Mouse (Mus musculus) limb, embryonic 11.5 days (tissue): ENCODE measurements at regions not wholly inside any gene's neighbourhood (a gene's known extent, or its start where the extent isn't known, plus 50 kb on each side); places are given as distances from the start of the nearest gene placed in this dataset.
A peak's percentile ranks its signal among the peaks of the same experiment; 100 is the strongest.

ENCODE experiments used
- ATAC-seq: fragments of 200-750 bp; cut with Nextera tagmentation; 2 replicates; pipeline ENCODE4 v1.8.0; 2017; ENCODE audit warnings: low read depth; ENCODE audit not compliant: insufficient number of reproducible peaks, low FRiP score, low TSS enrichment
- DNase-seq: peaks from one replicate; pipeline ENCODE4 v3.0.0-alpha.2; 2015; ENCODE audit warnings: low spot score
- H3K27ac ChIP-seq: fragments of 300-500 bp; sonication (generic); replicated peaks from 2 replicates; pipeline ENCODE4 v1.5.1; 2014; ENCODE audit warnings: low read depth, mild to moderate bottlenecking, low read length
- H3K27me3 ChIP-seq: fragments of 300-500 bp; sonication (generic); 2 replicates; pipeline ENCODE4 v1.6.1; 2014; ENCODE audit warnings: mild to moderate bottlenecking, low read length, mixed read lengths; ENCODE audit not compliant: control insufficient read depth, insufficient read depth
- H3K36me3 ChIP-seq: fragments of 300-500 bp; sonication (generic); 2 replicates; pipeline ENCODE4 v1.6.1; 2014; ENCODE audit warnings: mild to moderate bottlenecking, low read length, moderate library complexity, mixed read lengths; ENCODE audit not compliant: control insufficient read depth, insufficient read depth
- H3K4me1 ChIP-seq: fragments of 300-500 bp; sonication (generic); 2 replicates; pipeline ENCODE4 v1.6.1; 2014; ENCODE audit warnings: low read length, mixed read lengths; ENCODE audit not compliant: control insufficient read depth, insufficient read depth
- H3K4me2 ChIP-seq: fragments of 300-500 bp; sonication (generic); 2 replicates; pipeline ENCODE4 v1.6.1; 2014; ENCODE audit warnings: low read depth, mild to moderate bottlenecking, moderate library complexity; ENCODE audit not compliant: severe bottlenecking
- H3K4me3 ChIP-seq: fragments of 300-500 bp; sonication (generic); 2 replicates; pipeline ENCODE4 v1.5.1; 2014; ENCODE audit warnings: low read depth, low read length
- H3K9ac ChIP-seq: fragments of 300-500 bp; sonication (generic); 2 replicates; pipeline ENCODE4 v1.6.1; 2014; ENCODE audit warnings: mild to moderate bottlenecking, low read length
- H3K9me3 ChIP-seq: fragments of 300-500 bp; sonication (generic); 2 replicates; pipeline ENCODE4 v1.6.1; 2016; ENCODE audit warnings: low read length; ENCODE audit not compliant: control insufficient read depth
- WGBS: fragments of 180-500 bp; shearing (Covaris S2); extraction: QIAGEN DNeasy Blood & Tissue Kit; methylation state at CpG from one replicate; pipeline ENCODE4 v1.1.7; 2014; 5-methylcytosine and 5-hydroxymethylcytosine counted together

GRCm38 (mm10) chr9:101407141-101407540, 155.5 kb upstream of the Ppp2r3a start:
- Histone ChIP-seq H3K4me2 (no peak overlapping the region), H3K4me3 (no peak overlapping the region), H3K27me3 (no peaks in the 10 kb centered on the region), H3K9ac (no peak overlapping the region), H3K36me3 (no peaks in the 10 kb centered on the region), H3K9me3 (no peaks in the 10 kb centered on the region), H3K27ac (no peak overlapping the region), H3K4me1 (0 out of 2 replicates have a peak, but pooled peaks cover 3% of the 10 kb centered on the region)
- ATAC-seq, result no peak
- 79% methylated on average over 5 of the region's 5 CpGs for WGBS
- peak; percentile 17 for DNase-seq

GRCm38 (mm10) chr9:101404441-101405081, 153.0 kb upstream of the Ppp2r3a start:
- no peak for ATAC-seq
- no peak overlapping the region for H3K27ac ChIP-seq
- no peak for DNase-seq

GRCm38 (mm10) chr9:101404034-101404433, 152.4 kb upstream of the Ppp2r3a start:
- Histone ChIP-seq H3K4me1 (0 out of 2 replicates have a peak, but pooled peaks cover 3% of the 10 kb centered on the region), H3K27me3 (no peaks in the 10 kb centered on the region), H3K9ac (no peak overlapping the region), H3K9me3 (no peaks in the 10 kb centered on the region), H3K4me2 (no peak overlapping the region), H3K4me3 (no peak overlapping the region), H3K36me3 (no peaks in the 10 kb centered on the region), H3K27ac (no peak overlapping the region)
- 65% methylated on average over 3 of the region's 3 CpGs for WGBS
- no peak for ATAC-seq
- DNase-seq, result no peak

More at GRCm38 (mm10) chr9:101404441-101405081, 153.0 kb upstream of the Ppp2r3a start:
- Histone ChIP-seq H3K4me2 (no peak overlapping the region), H3K9ac (no peak overlapping the region), H3K4me1 (0 out of 2 replicates have a peak, but pooled peaks cover 3% of the 10 kb centered on the region), H3K36me3 (no peaks in the 10 kb centered on the region), H3K9me3 (no peaks in the 10 kb centered on the region), H3K4me3 (no peak overlapping the region), H3K27me3 (no peaks in the 10 kb centered on the region)
- WGBS, result 63% methylated on average over 13 of the region's 13 CpGs

- 12% methylated on average over 9 of the region's 9 CpGs for WGBS
- Histone ChIP-seq H3K27me3 (no peaks in the 10 kb centered on the region), H3K9ac (no peak overlapping the region), H3K4me2 (no peak overlapping the region), H3K4me3 (no peak overlapping the region), H3K4me1 (0 out of 2 replicates have a peak, but pooled peaks cover 3% of the 10 kb centered on the region), H3K36me3 (no peaks in the 10 kb centered on the region), H3K27ac (no peak overlapping the region), H3K9me3 (no peaks in the 10 kb centered on the region)
- DNase-seq (no peak), ATAC-seq (no peak)
These were observed 151.1 kb upstream of the Ppp2r3a start for GRCm38 (mm10) chr9:101402544-101403194.

GRCm38 (mm10) chr9:101401416-101401815, 149.8 kb upstream of the Ppp2r3a start:
- Histone ChIP-seq H3K9ac (no peak overlapping the region), H3K4me1 (0 out of 2 replicates have a peak, but pooled peaks cover 3% of the 10 kb centered on the region), H3K4me3 (no peak overlapping the region), H3K27me3 (no peaks in the 10 kb centered on the region), H3K36me3 (no peaks in the 10 kb centered on the region), H3K9me3 (no peaks in the 10 kb centered on the region), H3K4me2 (no peak overlapping the region), H3K27ac (no peak overlapping the region)
- no peak for ATAC-seq
- no peak for DNase-seq
- WGBS, result 89% methylated on average over 9 of the region's 9 CpGs

GRCm38 (mm10) chr9:101398858-101399257, 147.3 kb upstream of the Ppp2r3a start:
- DNase-seq (no peak), ATAC-seq (no peak)
- Histone ChIP-seq H3K9ac (no peak overlapping the region), H3K4me3 (no peak overlapping the region), H3K27ac (no peak overlapping the region), H3K4me2 (no peak overlapping the region), H3K27me3 (no peaks in the 10 kb centered on the region), H3K9me3 (no peaks in the 10 kb centered on the region), H3K4me1 (0 out of 2 replicates have a peak, but pooled peaks cover 3% of the 10 kb centered on the region), H3K36me3 (no peaks in the 10 kb centered on the region)
- 81% methylated on average over 3 of the region's 3 CpGs for whole genome bisulfite sequencing

GRCm38 (mm10) chr9:101369380-101369779, 117.8 kb upstream of the Ppp2r3a start:
- ATAC-seq (no peak), DNase-seq (no peak)
- Histone ChIP-seq H3K9ac (no peak overlapping the region), H3K27ac (no peak overlapping the region), H3K4me1 (no peaks in the 10 kb centered on the region), H3K27me3 (no peaks in the 10 kb centered on the region), H3K9me3 (no peaks in the 10 kb centered on the region), H3K4me3 (no peak overlapping the region), H3K4me2 (no peak overlapping the region), H3K36me3 (no peaks in the 10 kb centered on the region)
- WGBS, result 48% methylated on average over 2 of the region's 2 CpGs

GRCm38 (mm10) chr9:101356607-101357006, 105.0 kb upstream of the Ppp2r3a start:
- DNase-seq (no peak), ATAC-seq (no peak)
- H3K36me3 ChIP-seq, result no peaks in the 10 kb centered on the region
- H3K27ac ChIP-seq, result no peak overlapping the region
- H3K27me3 ChIP-seq, result no peaks in the 10 kb centered on the region
- WGBS, result 22% methylated on average over 6 of the region's 6 CpGs
- no peak overlapping the region for H3K4me2 ChIP-seq
- no peak overlapping the region for H3K9ac ChIP-seq
- no peaks in the 10 kb centered on the region for H3K4me1 ChIP-seq
- H3K9me3 ChIP-seq, result no peaks in the 10 kb centered on the region
- H3K4me3 ChIP-seq, result no peak overlapping the region
